ENCODE assay signal across 43 mouse cellular contexts in the genomic region with DNA sequence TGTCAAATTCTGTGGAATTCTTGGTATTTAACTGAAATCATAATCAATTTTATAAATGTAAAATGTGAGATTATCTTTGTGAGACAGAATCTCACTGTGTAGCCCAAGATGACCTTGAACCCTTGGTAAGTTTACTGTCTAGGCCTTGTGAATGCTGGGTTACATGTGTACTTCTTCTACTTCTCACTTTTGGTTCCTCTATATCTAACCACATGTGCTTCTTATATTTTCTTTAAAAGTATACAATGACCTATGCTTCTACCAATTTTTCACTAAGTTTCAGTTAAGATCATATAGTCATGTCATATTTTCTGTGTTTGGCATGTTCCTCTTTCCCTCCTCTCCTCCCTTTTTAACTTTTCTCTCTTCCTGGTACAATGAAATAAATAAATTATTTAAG. TPM values are rescaled to one million over a fixed set of nuclear protein-coding genes. Genes with fewer than 3 reads are reported as not detected.
"Had no signal": no experiment of that assay in that cellular context is flagged by ENCODE, and none has a peak within 500 bp of the region (broad histone marks: within the 10 kb centered on the region; RNA-seq: fewer than 3 reads in every experiment).

No protein-coding gene starts in this region.

- H3K36me3 ChIP-seq: heart, embryonic 10.5 days; heart, embryonic 12.5 days; hindbrain, embryonic 10.5 days; hindbrain, embryonic 12.5 days; kidney, embryonic 15.5 days; limb, embryonic 13.5 days; limb, embryonic 15.5 days; liver, embryonic 12.5 days had no signal

- H3K9ac ChIP-seq: heart, embryonic 12.5 days; hindbrain, embryonic 12.5 days; hindbrain, embryonic 14.5 days; kidney, embryonic 15.5 days; limb, embryonic 13.5 days; limb, embryonic 15.5 days; liver, embryonic 12.5 days; liver, embryonic 14.5 days had no signal

- H3K4me1 ChIP-seq: heart, embryonic 10.5 days; heart, embryonic 12.5 days; hindbrain, embryonic 10.5 days; hindbrain, embryonic 12.5 days; kidney, embryonic 15.5 days; limb, embryonic 13.5 days; limb, embryonic 15.5 days; liver, embryonic 12.5 days had no signal

- H3K27me3 ChIP-seq: heart, embryonic 12.5 days; hindbrain, embryonic 12.5 days; kidney, embryonic 15.5 days; limb, embryonic 13.5 days; limb, embryonic 15.5 days; liver, embryonic 12.5 days had no signal

- H3K9me3 ChIP-seq: heart, embryonic 10.5 days; heart, embryonic 12.5 days; hindbrain, embryonic 10.5 days; hindbrain, embryonic 12.5 days; kidney, embryonic 15.5 days; limb, embryonic 13.5 days; limb, embryonic 15.5 days; liver, embryonic 12.5 days had no signal

- DNase-seq: gastrocnemius, adult 2 months; gastrocnemius, postnatal 10 days; gastrocnemius, postnatal 25 days; heart, adult 18-20 months; heart, postnatal 10 days; heart, postnatal 4 days; kidney, adult 11 months; kidney, adult 2 months; kidney, adult 9 months; kidney, postnatal 14 days; kidney, postnatal 36 days; layer of hippocampus, adult 9-11 months; layer of hippocampus, postnatal 36 days; left cerebral cortex, postnatal 4 days had no signal

- H3K4me3 ChIP-seq: gastrocnemius, adult 2 months; heart, embryonic 10.5 days; heart, embryonic 12.5 days; hindbrain, embryonic 10.5 days; hindbrain, embryonic 12.5 days; kidney, embryonic 15.5 days; limb, embryonic 13.5 days; limb, embryonic 15.5 days; liver, embryonic 12.5 days had no signal

- ATAC-seq: hindbrain, embryonic 16.5 days; inflammation-experienced regulatory T-cells, adult 6 months; intestine, embryonic 16.5 days; liver, embryonic 12.5 days had no signal

- H3K27ac ChIP-seq: gastrocnemius, adult 2 months; heart, embryonic 10.5 days; hindbrain, embryonic 10.5 days; hindbrain, embryonic 12.5 days; hindbrain, embryonic 14.5 days; kidney, embryonic 15.5 days; kidney, postnatal 0 days; limb, embryonic 13.5 days; limb, embryonic 15.5 days; liver, embryonic 12.5 days; liver, embryonic 14.5 days had no signal

- H3K4me2 ChIP-seq: heart, embryonic 12.5 days; hindbrain, embryonic 12.5 days; hindbrain, embryonic 14.5 days; kidney, embryonic 15.5 days; limb, embryonic 13.5 days; limb, embryonic 15.5 days; liver, embryonic 12.5 days had no signal

RNA-seq across cellular contexts. Expression of a gene that starts 3.1 kb away (rescaled TPM):
- total RNA-seq: gastrocnemius, adult 2 months; gastrocnemius, postnatal 10 days; gastrocnemius, postnatal 25 days; heart, adult 18-20 months; heart, adult 8-10 months; heart, postnatal 10 days; heart, postnatal 25 days; heart, postnatal 4 days; layer of hippocampus, adult 18-20 months; layer of hippocampus, adult 8-10 months; layer of hippocampus, postnatal 14 days; layer of hippocampus, postnatal 36 days; left cerebral cortex, adult 18-20 months; left cerebral cortex, adult 8-10 months; left cerebral cortex, postnatal 10 days; left cerebral cortex, postnatal 25 days; left cerebral cortex, postnatal 4 days; liver, adult 2 months had no signal
- polyA plus RNA-seq: gonadal fat pad, adult 2 months; heart, embryonic 10.5 days; heart, embryonic 12.5 days; heart, embryonic 14.5 days; heart, embryonic 16.5 days; hindbrain, embryonic 10.5 days; hindbrain, embryonic 12.5 days; hindbrain, embryonic 16.5 days; inflammation-experienced regulatory T-cells, adult 6 months; intestine, embryonic 16.5 days; kidney, adult 2 months; kidney, embryonic 15.5 days; kidney, postnatal 0 days; large intestine, adult 2 months; limb, embryonic 11.5 days; limb, embryonic 13.5 days; limb, embryonic 15.5 days; liver, adult 2 months; liver, embryonic 12.5 days; liver, embryonic 14.5 days had no signal

RNA-seq across cellular contexts. Expression of a gene that starts 9.0 kb away (rescaled TPM):
- total RNA-seq: gastrocnemius, adult 2 months; gastrocnemius, postnatal 10 days; gastrocnemius, postnatal 25 days; heart, adult 18-20 months; heart, adult 8-10 months; heart, postnatal 10 days; heart, postnatal 25 days; heart, postnatal 4 days; layer of hippocampus, adult 18-20 months; layer of hippocampus, adult 8-10 months; layer of hippocampus, postnatal 14 days; layer of hippocampus, postnatal 36 days; left cerebral cortex, adult 18-20 months; left cerebral cortex, adult 8-10 months; left cerebral cortex, postnatal 10 days; left cerebral cortex, postnatal 25 days; liver, adult 2 months had no signal
- polyA plus RNA-seq: gonadal fat pad, adult 2 months; heart, embryonic 10.5 days; heart, embryonic 12.5 days; heart, embryonic 14.5 days; heart, embryonic 16.5 days; hindbrain, embryonic 10.5 days; hindbrain, embryonic 12.5 days; hindbrain, embryonic 16.5 days; inflammation-experienced regulatory T-cells, adult 6 months; intestine, embryonic 16.5 days; kidney, adult 2 months; kidney, embryonic 15.5 days; kidney, postnatal 0 days; large intestine, adult 2 months; limb, embryonic 11.5 days; limb, embryonic 13.5 days; limb, embryonic 15.5 days; liver, adult 2 months; liver, embryonic 12.5 days; liver, embryonic 14.5 days had no signal

RNA-seq across cellular contexts. Expression of a gene that starts 17.9 kb away (rescaled TPM):
- total RNA-seq: gastrocnemius, adult 2 months; gastrocnemius, postnatal 10 days; gastrocnemius, postnatal 25 days; heart, adult 18-20 months; heart, adult 8-10 months; heart, postnatal 10 days; heart, postnatal 25 days; heart, postnatal 4 days; layer of hippocampus, adult 18-20 months; layer of hippocampus, adult 8-10 months; layer of hippocampus, postnatal 14 days; layer of hippocampus, postnatal 36 days; left cerebral cortex, adult 18-20 months; left cerebral cortex, adult 8-10 months; left cerebral cortex, postnatal 10 days; left cerebral cortex, postnatal 25 days; left cerebral cortex, postnatal 4 days; liver, adult 2 months had no signal
- polyA plus RNA-seq: gonadal fat pad, adult 2 months; heart, embryonic 10.5 days; heart, embryonic 12.5 days; heart, embryonic 14.5 days; heart, embryonic 16.5 days; hindbrain, embryonic 10.5 days; hindbrain, embryonic 12.5 days; hindbrain, embryonic 14.5 days; hindbrain, embryonic 16.5 days; inflammation-experienced regulatory T-cells, adult 6 months; intestine, embryonic 16.5 days; kidney, adult 2 months; kidney, embryonic 15.5 days; kidney, postnatal 0 days; large intestine, adult 2 months; limb, embryonic 11.5 days; limb, embryonic 13.5 days; limb, embryonic 15.5 days; liver, adult 2 months; liver, embryonic 12.5 days; liver, embryonic 14.5 days had no signal

RNA-seq across cellular contexts. Expression of a gene that starts 19.9 kb away (rescaled TPM):
- total RNA-seq: gastrocnemius, adult 2 months; gastrocnemius, postnatal 10 days; gastrocnemius, postnatal 25 days; heart, adult 18-20 months; heart, adult 8-10 months; heart, postnatal 10 days; heart, postnatal 25 days; heart, postnatal 4 days; layer of hippocampus, adult 18-20 months; layer of hippocampus, adult 8-10 months; layer of hippocampus, postnatal 14 days; layer of hippocampus, postnatal 36 days; left cerebral cortex, adult 18-20 months; left cerebral cortex, adult 8-10 months; left cerebral cortex, postnatal 10 days; left cerebral cortex, postnatal 25 days; left cerebral cortex, postnatal 4 days; liver, adult 2 months had no signal
- polyA plus RNA-seq: gonadal fat pad, adult 2 months; heart, embryonic 10.5 days; heart, embryonic 12.5 days; heart, embryonic 14.5 days; heart, embryonic 16.5 days; hindbrain, embryonic 10.5 days; hindbrain, embryonic 12.5 days; hindbrain, embryonic 14.5 days; hindbrain, embryonic 16.5 days; intestine, embryonic 16.5 days; kidney, adult 2 months; kidney, embryonic 15.5 days; kidney, postnatal 0 days; large intestine, adult 2 months; limb, embryonic 11.5 days; limb, embryonic 13.5 days; limb, embryonic 15.5 days; liver, adult 2 months; liver, embryonic 12.5 days; liver, embryonic 14.5 days had no signal

RNA-seq across cellular contexts. Expression of a gene that starts 27.6 kb away (rescaled TPM):
- total RNA-seq: gastrocnemius, adult 2 months; gastrocnemius, postnatal 10 days; gastrocnemius, postnatal 25 days; heart, adult 18-20 months; heart, adult 8-10 months; heart, postnatal 10 days; heart, postnatal 25 days; heart, postnatal 4 days; layer of hippocampus, adult 18-20 months; layer of hippocampus, adult 8-10 months; layer of hippocampus, postnatal 14 days; layer of hippocampus, postnatal 36 days; left cerebral cortex, adult 18-20 months; left cerebral cortex, adult 8-10 months; left cerebral cortex, postnatal 10 days; left cerebral cortex, postnatal 25 days; left cerebral cortex, postnatal 4 days; liver, adult 2 months had no signal
- polyA plus RNA-seq: gonadal fat pad, adult 2 months; heart, embryonic 10.5 days; heart, embryonic 12.5 days; heart, embryonic 14.5 days; heart, embryonic 16.5 days; hindbrain, embryonic 10.5 days; hindbrain, embryonic 12.5 days; hindbrain, embryonic 16.5 days; inflammation-experienced regulatory T-cells, adult 6 months; intestine, embryonic 16.5 days; kidney, adult 2 months; kidney, embryonic 15.5 days; kidney, postnatal 0 days; large intestine, adult 2 months; limb, embryonic 11.5 days; limb, embryonic 13.5 days; limb, embryonic 15.5 days; liver, adult 2 months; liver, embryonic 12.5 days; liver, embryonic 14.5 days had no signal
